Mouse (Mus musculus): ENCODE results near the gene Olfr815. TPM values are rescaled to one million over a fixed set of nuclear protein-coding genes. Genes with fewer than 3 reads are reported as not detected.

Gene Olfr815
- polyA plus RNA-seq (2015; fragmentation: Nextera tagmentation; extraction: Ambion mirVana) = not detected in 2 replicates

GRCm38 (mm10) chr10:129905767-129906166, at the start of gene Olfr815:
Gene Olfr815, minus strand, starts transcription at chr10:129905867.

GRCm38 (mm10) chr10:129949000-129949399, 43.3 kb upstream of the Olfr815 start, which contains the start of gene Olfr818:
Gene Olfr818, minus strand, starts transcription at chr10:129949100.

GRCm38 (mm10) chr10:129915497-129915896, 9.8 kb upstream of the Olfr815 start, which contains the start of gene Olfr816:
Gene Olfr816, minus strand, starts transcription at chr10:129915597.

GRCm38 (mm10) chr10:129879751-129880150, 25.9 kb downstream of the Olfr815 start, which contains the start of gene Olfr814:
Gene Olfr814, minus strand, starts transcription at chr10:129879851.

GRCm38 (mm10) chr10:129855067-129855466, 50.6 kb downstream of the Olfr815 start, which contains the start of gene Olfr813:
Gene Olfr813, plus strand, starts transcription at chr10:129855367.

Other genes starting within 250 kb of the Olfr815 start
- not detected in 2 replicates for gene Olfr800, start 248.2 kb downstream of the Olfr815 start, polyA plus RNA-seq (2015; fragmentation: Nextera tagmentation; extraction: Ambion mirVana)
- gene Olfr801, start 232.0 kb downstream of the Olfr815 start, polyA plus RNA-seq (2015; fragmentation: Nextera tagmentation; extraction: Ambion mirVana) = not detected in 2 replicates
- gene Olfr802, start 217.7 kb downstream of the Olfr815 start, polyA plus RNA-seq (2015; fragmentation: Nextera tagmentation; extraction: Ambion mirVana) = 0.03 and 0.04 TPM in 2 replicates
- gene Olfr803, start 211.6 kb downstream of the Olfr815 start, polyA plus RNA-seq (2015; fragmentation: Nextera tagmentation; extraction: Ambion mirVana) = not detected in 2 replicates
- gene Olfr804, start 202.7 kb downstream of the Olfr815 start, polyA plus RNA-seq (2015; fragmentation: Nextera tagmentation; extraction: Ambion mirVana) = not detected in 2 replicates
- gene Olfr805, start 176.5 kb downstream of the Olfr815 start, polyA plus RNA-seq (2015; fragmentation: Nextera tagmentation; extraction: Ambion mirVana) = not detected in 2 replicates
- gene Olfr806, start 163.9 kb downstream of the Olfr815 start, polyA plus RNA-seq (2015; fragmentation: Nextera tagmentation; extraction: Ambion mirVana) = not detected in 2 replicates
- not detected in 2 replicates for gene Olfr807, start 148.1 kb downstream of the Olfr815 start, polyA plus RNA-seq (2015; fragmentation: Nextera tagmentation; extraction: Ambion mirVana)
- not detected in 2 replicates for gene Olfr808, start 140.4 kb downstream of the Olfr815 start, polyA plus RNA-seq (2015; fragmentation: Nextera tagmentation; extraction: Ambion mirVana)
- not detected in 2 replicates for gene Olfr809, start 131.2 kb downstream of the Olfr815 start, polyA plus RNA-seq (2015; fragmentation: Nextera tagmentation; extraction: Ambion mirVana)
- gene Olfr810, start 111.0 kb downstream of the Olfr815 start, polyA plus RNA-seq (2015; fragmentation: Nextera tagmentation; extraction: Ambion mirVana) = not detected in 2 replicates
- not detected in 2 replicates for gene Olfr811, start 101.5 kb downstream of the Olfr815 start, polyA plus RNA-seq (2015; fragmentation: Nextera tagmentation; extraction: Ambion mirVana)
- gene Olfr812, start 59.8 kb downstream of the Olfr815 start, polyA plus RNA-seq (2015; fragmentation: Nextera tagmentation; extraction: Ambion mirVana) = not detected in 2 replicates
- not detected in 2 replicates for gene Olfr813, start 50.5 kb downstream of the Olfr815 start, polyA plus RNA-seq (2015; fragmentation: Nextera tagmentation; extraction: Ambion mirVana)
- gene Olfr814, start 26.0 kb downstream of the Olfr815 start, polyA plus RNA-seq (2015; fragmentation: Nextera tagmentation; extraction: Ambion mirVana) = not detected in 2 replicates
- gene Olfr816, start 9.7 kb upstream of the Olfr815 start, polyA plus RNA-seq (2015; fragmentation: Nextera tagmentation; extraction: Ambion mirVana) = not detected in 2 replicates
- not detected in 2 replicates for gene Olfr818, start 43.2 kb upstream of the Olfr815 start, polyA plus RNA-seq (2015; fragmentation: Nextera tagmentation; extraction: Ambion mirVana)
- gene Olfr819, start 61.4 kb upstream of the Olfr815 start, polyA plus RNA-seq (2015; fragmentation: Nextera tagmentation; extraction: Ambion mirVana) = not detected in 2 replicates
- gene Olfr247, start 70.3 kb upstream of the Olfr815 start, polyA plus RNA-seq (2015; fragmentation: Nextera tagmentation; extraction: Ambion mirVana) = not detected in 2 replicates
- not detected in 2 replicates for gene Gm10310, start 79.2 kb upstream of the Olfr815 start, polyA plus RNA-seq (2015; fragmentation: Nextera tagmentation; extraction: Ambion mirVana)
- gene Olfr820, start 106.8 kb upstream of the Olfr815 start, polyA plus RNA-seq (2015; fragmentation: Nextera tagmentation; extraction: Ambion mirVana) = not detected in 2 replicates
- not detected in 2 replicates for gene Olfr821, start 124.5 kb upstream of the Olfr815 start, polyA plus RNA-seq (2015; fragmentation: Nextera tagmentation; extraction: Ambion mirVana)
- gene Olfr822, start 165.3 kb upstream of the Olfr815 start, polyA plus RNA-seq (2015; fragmentation: Nextera tagmentation; extraction: Ambion mirVana) = not detected in 2 replicates
- not detected in 2 replicates for gene Olfr823, start 209.5 kb upstream of the Olfr815 start, polyA plus RNA-seq (2015; fragmentation: Nextera tagmentation; extraction: Ambion mirVana)
- gene Olfr824, start 224.1 kb upstream of the Olfr815 start, polyA plus RNA-seq (2015; fragmentation: Nextera tagmentation; extraction: Ambion mirVana) = 0.03 TPM in 1 of 2 replicates, not detected in the other